Mouse (Mus musculus) megakaryocyte, embryonic 14.5 days (primary cell): ENCODE measurements at regions not wholly inside any gene's neighbourhood (a gene's known extent, or its start where the extent isn't known, plus 50 kb on each side); places are given as distances from the start of the nearest gene placed in this dataset.

Source experiments
- FLI1 ChIP-seq: IDR thresholded peaks from 2 replicates; pipeline ENCODE4 v1.6.1; 2012; ENCODE audit warnings: low read length, inconsistent platforms, mixed read lengths
- GATA1 ChIP-seq: IDR thresholded peaks from 3 replicates; pipeline ENCODE4 v1.6.1; 2012; ENCODE audit warnings: mixed read lengths, low read length, inconsistent platforms, borderline replicate concordance

- TF ChIP-seq FLI1 (no peak), GATA1 (no peak)
These were observed 289.5 kb downstream of the Cbln1 start for GRCm38 (mm10) chr8:87182888-87183287.
